Mouse (Mus musculus): Measurements from ENCODE around the gene Olfr761. TPM values are rescaled to one million over a fixed set of nuclear protein-coding genes. Genes with fewer than 3 reads are reported as not detected.

Olfr761 gene
- total RNA-seq (2023): not detected

GRCm38 (mm10) chr17:37952979-37953378 is at the start of gene Olfr761:
Gene Olfr761 (minus strand): TSS chr17:37953079.

DNA sequence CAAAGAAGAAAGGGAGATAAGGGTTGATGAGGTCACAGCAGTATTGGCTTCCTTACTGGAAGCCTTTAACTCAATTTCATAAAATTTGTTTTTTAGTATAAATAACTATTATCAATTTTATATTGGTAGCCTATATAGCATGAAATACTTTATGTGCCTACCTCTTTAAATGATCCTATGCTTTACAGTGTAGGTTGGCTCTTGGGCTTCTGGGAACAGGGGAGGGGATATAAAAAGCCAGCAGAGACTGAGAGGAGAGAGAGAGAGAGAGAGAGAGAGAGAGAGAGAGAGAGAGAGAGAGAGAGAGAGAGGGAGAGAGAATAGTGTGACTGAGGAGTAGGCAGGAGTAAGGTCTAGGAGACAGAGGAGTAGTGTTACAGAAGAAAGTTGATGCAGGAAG is 32.6 kb downstream of the Olfr761 start, which contains the start of gene Olfr128:
TSS of gene Olfr128 (plus strand) at position 301 of the 400 bp plus-strand sequence.

Other genes with a start within 250 kb of the Olfr761 start
- gene Olfr120, start 231.3 kb downstream of the Olfr761 start, total RNA-seq (2023): not detected
- not detected for gene Olfr121, start 204.2 kb downstream of the Olfr761 start, total RNA-seq (2023)
- not detected for gene Olfr122, start 184.5 kb downstream of the Olfr761 start, total RNA-seq (2023)
- not detected for gene Olfr123, start 159.6 kb downstream of the Olfr761 start, total RNA-seq (2023)
- not detected for gene Olfr124, start 153.2 kb downstream of the Olfr761 start, total RNA-seq (2023)
- gene Olfr125, start 120.1 kb downstream of the Olfr761 start, total RNA-seq (2023): not detected
- gene Olfr126, start 105.6 kb downstream of the Olfr761 start, total RNA-seq (2023): not detected
- not detected for gene Olfr127, start 52.6 kb downstream of the Olfr761 start, total RNA-seq (2023)
- not detected for gene Olfr128, start 32.5 kb downstream of the Olfr761 start, total RNA-seq (2023)
- gene Olfr129, start 107.0 kb upstream of the Olfr761 start, total RNA-seq (2023): not detected
- not detected for gene Olfr130, start 110.8 kb upstream of the Olfr761 start, total RNA-seq (2023)
- gene Olfr131, start 135.6 kb upstream of the Olfr761 start, total RNA-seq (2023): not detected
- gene Olfr132, start 181.4 kb upstream of the Olfr761 start, total RNA-seq (2023): not detected
- not detected for gene Olfr133, start 192.2 kb upstream of the Olfr761 start, total RNA-seq (2023)
- gene Olfr134, start 218.3 kb upstream of the Olfr761 start, total RNA-seq (2023): not detected

Measured in B cell, adult 67 days (primary cell).